In genomic region chr17:45474146-45474545, GRCm38 (mm10) we compare ENCODE assay signal across 9 mouse cellular contexts. TPM values are rescaled to one million over a fixed set of nuclear protein-coding genes. Genes with fewer than 3 reads are reported as not detected.
DNase-seq lines count a peak whose midpoint lies in the region; ATAC-seq and TF ChIP-seq lines count a peak whose summit lies in the region.
"Had no signal": no experiment of that assay in that cellular context is flagged by ENCODE, and none has a peak within 500 bp of the region (broad histone marks: within the 10 kb centered on the region; RNA-seq: fewer than 3 reads in every experiment).

No protein-coding gene starts in this region.

- H3K9ac ChIP-seq in CH12.LX (ENCODE audit: insufficient read depth, low read depth): peak overlapping the region; percentile 55; the same call in 1 of the 2 replicates
- H3K9ac ChIP-seq in forebrain, embryonic 15.5 days (replicated peaks): no peak overlapping the region
- H3K9ac ChIP-seq in liver, embryonic 14.5 days (replicated peaks): no peak overlapping the region

- TF ChIP-seq POLR2A in CH12.LX (IDR thresholded peaks at IDR 0.05; ENCODE audit: low read depth, low read length): no peak

- H3K27ac ChIP-seq in heart, embryonic 10.5 days: no peak overlapping the region
- H3K27ac ChIP-seq in CH12.LX (ENCODE audit: insufficient read depth, low read depth): no peak overlapping the region
- 0 out of 2 replicates have a peak overlapping the region, but pooled peaks have one; percentile 44 for H3K27ac ChIP-seq in forebrain, embryonic 15.5 days (replicated peaks)
- H3K27ac ChIP-seq in liver, embryonic 14.5 days: no peak overlapping the region
- H3K27ac ChIP-seq: macrophage had no signal

- TF ChIP-seq EP300 in CH12.LX (IDR thresholded peaks at IDR 0.05; ENCODE audit: low read length): no peak
- no peak for TF ChIP-seq EP300 in liver, embryonic 14.5 days (IDR thresholded peaks at IDR 0.05; ENCODE audit: low read depth)

- WGBS in heart, embryonic 10.5 days: 64% methylated on average over 8 of the region's 8 CpGs
- WGBS in forebrain, embryonic 15.5 days: 58% methylated on average over 8 of the region's 8 CpGs
- WGBS in liver, embryonic 14.5 days (ENCODE audit: insufficient replicate concordance): 60% methylated on average over 8 of the region's 8 CpGs

- peak overlapping the region; percentile 31; the same call in 1 of the 2 replicates for H3K4me2 ChIP-seq in CH12.LX (ENCODE audit: insufficient read depth, low read depth, poor library complexity, severe bottlenecking)
- H3K4me2 ChIP-seq in forebrain, embryonic 15.5 days (replicated peaks): peak overlapping the region; percentile 46
- H3K4me2 ChIP-seq in liver, embryonic 14.5 days (ENCODE audit: low read depth): peak overlapping the region; percentile 55; the same call in 1 of the 2 replicates

- peak; percentile 21; the same call in 1 of the 2 replicates for ATAC-seq in forebrain, embryonic 15.5 days (replicated peaks)
- ATAC-seq in liver, embryonic 14.5 days (ENCODE audit: insufficient read depth): no peak

- peaks cover 52% of the 10 kb centered on the region for H3K27me3 ChIP-seq in heart, embryonic 10.5 days (ENCODE audit: insufficient read depth, poor library complexity, severe bottlenecking)
- H3K27me3 ChIP-seq in CH12.LX (replicated peaks): peaks cover 6% of the 10 kb centered on the region
- H3K27me3 ChIP-seq in forebrain, embryonic 15.5 days: no peaks in the 10 kb centered on the region
- peaks cover 17% of the 10 kb centered on the region for H3K27me3 ChIP-seq in liver, embryonic 14.5 days (ENCODE audit: control insufficient read depth, insufficient read depth, low read length)

- dilution Hi-C loops in CH12.LX (cut with MboI; ENCODE audit: extremely low pct_ligation_motif_present, extremely low pct_unique_long_range_greater_than_20kb, low sequenced_read_pairs): no loop called here

- H3K9me3 ChIP-seq in heart, embryonic 10.5 days: no peaks in the 10 kb centered on the region
- no peaks in the 10 kb centered on the region for H3K9me3 ChIP-seq in CH12.LX (replicated peaks; ENCODE audit: low read length)
- H3K9me3 ChIP-seq in forebrain, embryonic 15.5 days: no peaks in the 10 kb centered on the region
- no peaks in the 10 kb centered on the region for H3K9me3 ChIP-seq in liver, embryonic 14.5 days (ENCODE audit: control insufficient read depth, low read length)

- TF ChIP-seq RAD21 in CH12.LX (IDR thresholded peaks at IDR 0.05; ENCODE audit: low read depth, low read length): no peak

- H3K4me3 ChIP-seq in heart, embryonic 10.5 days: peak overlapping the region; percentile 57
- H3K4me3 ChIP-seq in CH12.LX (replicated peaks in 1 of 3; ENCODE audit: low read depth in 2 of 3, low read length in 2 of 3, poor library complexity in 1 of 3): peak overlapping the region; percentile 61 to 70 (median 70)
- H3K4me3 ChIP-seq in forebrain, embryonic 15.5 days: peak overlapping the region; percentile 39
- H3K4me3 ChIP-seq in liver, embryonic 14.5 days (ENCODE audit: insufficient read depth in 1 of 2, low read depth in 2 of 2, low read length in 2 of 2): no peak overlapping the region; a peak in 1 of 4 replicates

- no peaks in the 10 kb centered on the region for H3K36me3 ChIP-seq in heart, embryonic 10.5 days
- H3K36me3 ChIP-seq in CH12.LX (replicated peaks in 1 of 2; ENCODE audit: control insufficient read depth in 1 of 2, insufficient read depth in 1 of 2, low read length in 1 of 2): no peaks in the 10 kb centered on the region
- no peaks in the 10 kb centered on the region for H3K36me3 ChIP-seq in forebrain, embryonic 15.5 days
- no peaks in the 10 kb centered on the region for H3K36me3 ChIP-seq in liver, embryonic 14.5 days (replicated peaks; ENCODE audit: control insufficient read depth, insufficient read depth, low read depth)

- no peak for TF ChIP-seq CTCF in CH12.LX (conservative IDR thresholded peaks at IDR 0.05 in 1 of 2, IDR thresholded peaks at IDR 0.05 in 1 of 2; ENCODE audit: low read depth in 2 of 2, low read length in 2 of 2)
- TF ChIP-seq CTCF in liver, embryonic 14.5 days (IDR thresholded peaks at IDR 0.05; ENCODE audit: low read depth): no peak

- in situ Hi-C loops in CH12.LX (cut with MboI; ENCODE audit: low pct_ligation_motif_present, low pct_unique_long_range_greater_than_20kb, low sequenced_read_pairs): no loop called here

- no peak for DNase-seq in heart, embryonic 10.5 days (ENCODE audit: low spot score)
- DNase-seq in heart, adult 9 months (ENCODE audit: low spot score in 2 of 2): no peak
- DNase-seq in CH12.LX (ENCODE audit: extremely low read depth): no peak
- no peak for DNase-seq in liver, embryonic 14.5 days (ENCODE audit: low read depth in 3 of 3, low spot score in 3 of 3)
- DNase-seq in ovary, postnatal 36 days (ENCODE audit: low spot score): no peak
- DNase-seq in layer of hippocampus, postnatal 36 days: no peak
- DNase-seq in right cerebral cortex, postnatal 36 days (ENCODE audit: low spot score in 2 of 2): no peak

- no peaks in the 10 kb centered on the region for H3K79me2 ChIP-seq in CH12.LX (replicated peaks; ENCODE audit: control insufficient read depth, extremely low read depth, insufficient read depth, poor library complexity, severe bottlenecking)

- peaks cover 10% of the 10 kb centered on the region for H3K4me1 ChIP-seq in heart, embryonic 10.5 days
- peaks cover 3 to 42% of the 10 kb centered on the region in 2 experiments; a peak in 2 of 4 replicates for H3K4me1 ChIP-seq in CH12.LX (ENCODE audit: control insufficient read depth in 1 of 2, insufficient read depth in 2 of 2)
- H3K4me1 ChIP-seq in forebrain, embryonic 15.5 days: peaks cover 11% of the 10 kb centered on the region
- no peaks in the 10 kb centered on the region for H3K4me1 ChIP-seq in liver, embryonic 14.5 days (replicated peaks; ENCODE audit: control insufficient read depth in 2 of 2, insufficient read depth in 2 of 2, low read length in 1 of 2)

TF ChIP-seq in CH12.LX, 34 proteins besides CTCF, POLR2A, EP300 and RAD21:
- TF ChIP-seq ZNF384 (IDR thresholded peaks at IDR 0.05; ENCODE audit: low read depth, low read length): peak; percentile 69
- no peak for TF ChIP-seq ZC3H11A (IDR thresholded peaks at IDR 0.05; ENCODE audit: low read depth, low read length)

RNA-seq across cellular contexts. Expression of gene Spats1, which starts 1.1 kb away (rescaled TPM):
- 0.34 and 0.57 TPM in 2 replicates for polyA plus RNA-seq in heart, embryonic 10.5 days (2016; fragmentation: Nextera tagmentation; extraction: Ambion mirVana)
- 1.0 and 2.5 TPM in 2 replicates for total RNA-seq in CH12.LX (2012; rRNA removed)
- 1.7 and 2.7 TPM in 2 replicates for total RNA-seq in CH12.LX (2014; rRNA removed)
- polyA plus RNA-seq in CH12.LX (2012; ENCODE audit: insufficient read length, low read depth): 1.9 and 2.5 TPM in 2 replicates
- polyA plus RNA-seq in forebrain, embryonic 15.5 days (2015; fragmentation: Nextera tagmentation; extraction: Ambion mirVana): 1.4 and 1.7 TPM in 2 replicates
- polyA plus RNA-seq in liver, embryonic 14.5 days (2012; rRNA removed): 0.06 TPM in 1 of 2 replicates, not detected in the other
- polyA plus RNA-seq in liver, embryonic 14.5 days (2014; fragmentation: Nextera tagmentation; extraction: Ambion mirVana): 0.06 TPM in 1 of 2 replicates, not detected in the other
- 1 to 10 TPM; 3.9 to 4.4 TPM for total RNA-seq in layer of hippocampus, postnatal 36 days (2021)
- polyA plus RNA-seq: macrophage had no signal

RNA-seq across cellular contexts. Expression of gene Aars2, which starts 32.5 kb away (rescaled TPM):
- 28.7 and 30.9 TPM in 2 replicates for polyA plus RNA-seq in heart, embryonic 10.5 days (2016; fragmentation: Nextera tagmentation; extraction: Ambion mirVana)
- total RNA-seq in CH12.LX (2012; rRNA removed) (20.2 and 23.1 TPM in 2 replicates), CH12.LX (2014; rRNA removed) (10.4 and 12.4 TPM in 2 replicates)
- polyA plus RNA-seq in CH12.LX (2012; ENCODE audit: insufficient read length, low read depth): 17.5 and 17.6 TPM in 2 replicates
- polyA plus RNA-seq in forebrain, embryonic 15.5 days (2015; fragmentation: Nextera tagmentation; extraction: Ambion mirVana): 17.3 and 17.4 TPM in 2 replicates
- 4.6 TPM in 2 replicates for polyA plus RNA-seq in liver, embryonic 14.5 days (2012; rRNA removed)
- polyA plus RNA-seq in liver, embryonic 14.5 days (2014; fragmentation: Nextera tagmentation; extraction: Ambion mirVana): 3.3 and 4.0 TPM in 2 replicates
- 10 to 100 TPM; 22.7 to 25.4 TPM for total RNA-seq in layer of hippocampus, postnatal 36 days (2021)

RNA-seq across cellular contexts. Expression of gene Cdc5l, which starts 40.6 kb away (rescaled TPM):
- polyA plus RNA-seq in heart, embryonic 10.5 days (2016; fragmentation: Nextera tagmentation; extraction: Ambion mirVana): 48.2 and 62.8 TPM in 2 replicates
- total RNA-seq in CH12.LX (2012; rRNA removed) (45.2 and 52.6 TPM in 2 replicates), CH12.LX (2014; rRNA removed) (58.9 and 62.4 TPM in 2 replicates)
- polyA plus RNA-seq in CH12.LX (2012; ENCODE audit: insufficient read length, low read depth): 66.3 and 69.6 TPM in 2 replicates
- polyA plus RNA-seq in forebrain, embryonic 15.5 days (2015; fragmentation: Nextera tagmentation; extraction: Ambion mirVana): 69.5 and 74.5 TPM in 2 replicates
- polyA plus RNA-seq in liver, embryonic 14.5 days (2012; rRNA removed): 8.1 and 15.0 TPM in 2 replicates
- 26.9 and 28.6 TPM in 2 replicates for polyA plus RNA-seq in liver, embryonic 14.5 days (2014; fragmentation: Nextera tagmentation; extraction: Ambion mirVana)
- total RNA-seq in layer of hippocampus, postnatal 36 days (2021): 10 to 100 TPM; 56.7 to 57.5 TPM

RNA-seq across cellular contexts. Expression of gene Tcte1, which starts 49.1 kb away (rescaled TPM):
- 0.36 and 0.80 TPM in 2 replicates for polyA plus RNA-seq in heart, embryonic 10.5 days (2016; fragmentation: Nextera tagmentation; extraction: Ambion mirVana)
- total RNA-seq in CH12.LX (2012; rRNA removed): not detected in 2 replicates
- not detected in 2 replicates for total RNA-seq in CH12.LX (2014; rRNA removed)
- not detected in 2 replicates for polyA plus RNA-seq in CH12.LX (2012; ENCODE audit: insufficient read length, low read depth)
- polyA plus RNA-seq in forebrain, embryonic 15.5 days (2015; fragmentation: Nextera tagmentation; extraction: Ambion mirVana): 4.7 and 4.8 TPM in 2 replicates
- polyA plus RNA-seq in liver, embryonic 14.5 days (2012; rRNA removed): not detected in 2 replicates
- polyA plus RNA-seq in liver, embryonic 14.5 days (2014; fragmentation: Nextera tagmentation; extraction: Ambion mirVana): not detected in 2 replicates
- under 1 TPM; 0.43 to 0.65 TPM for total RNA-seq in layer of hippocampus, postnatal 36 days (2021)
- polyA plus RNA-seq: macrophage had no signal

Comparison
In these comparisons a context has a peak if more than half of its experiments do, and no peak if none do; other contexts are left out.
1. H3K4me3 ChIP-seq: peak in heart, embryonic 10.5 days (single experiment), CH12.LX (3 of 3) and forebrain, embryonic 15.5 days (single experiment); none in liver, embryonic 14.5 days (0 of 2).
2. Peak in every context shown above with its lines, with median percentiles within 50 percentile points of each other: H3K4me2 ChIP-seq.